Mouse (Mus musculus) MEL (cell line): ENCODE results near the gene Sohlh2.

Experiments used
- CHD1 ChIP-seq: IDR thresholded peaks from 2 replicates; pipeline ENCODE4 v1.6.1; 2012; ENCODE audit warnings: low read depth, mild to moderate bottlenecking, inconsistent platforms, low read length, improper control_type of control experiment
- CTCF ChIP-seq, 3 experiments: IDR thresholded peaks in 2 of 3; conservative IDR thresholded peaks in 1 of 3; 2 replicates each; pipeline ENCODE4 v1.5.1; 2011 to 2012; ENCODE audit warnings: low read length in 3 of 3, low read depth in 2 of 3, mild to moderate bottlenecking in 2 of 3, improper control_type of control experiment in 1 of 3, inconsistent platforms in 1 of 3, mixed read lengths in 1 of 3, moderate library complexity in 1 of 3; ENCODE audit not compliant: control insufficient read depth in 1 of 3, insufficient read depth in 1 of 3, poor library complexity in 1 of 3, severe bottlenecking in 1 of 3
- EP300 ChIP-seq, 2 experiments: IDR thresholded peaks; 2 replicates each; pipeline ENCODE4 v1.6.1; 2011; ENCODE audit warnings: improper control_type of control experiment in 2 of 2, low read length in 2 of 2, low read depth in 1 of 2, mild to moderate bottlenecking in 1 of 2
- GATA1 ChIP-seq: IDR thresholded peaks from 2 replicates; pipeline ENCODE4 v1.6.1; 2011; ENCODE audit warnings: low read depth, low read length, improper control_type of control experiment
- HCFC1 ChIP-seq: IDR thresholded peaks from 2 replicates; pipeline ENCODE4 v1.6.1; 2012; ENCODE audit warnings: low read depth, mild to moderate bottlenecking, inconsistent platforms, low read length, improper control_type of control experiment, moderate library complexity
- MAX ChIP-seq: IDR thresholded peaks from 2 replicates; pipeline ENCODE4 v1.6.1; 2011; ENCODE audit warnings: low read length, improper control_type of control experiment
- MYB ChIP-seq: IDR thresholded peaks from 2 replicates; pipeline ENCODE4 v1.6.1; 2011; ENCODE audit warnings: mild to moderate bottlenecking, low read depth, low read length, improper control_type of control experiment
- ZMIZ1 ChIP-seq: IDR thresholded peaks from 2 replicates; pipeline ENCODE4 v1.6.1; 2012; ENCODE audit warnings: low read depth, mild to moderate bottlenecking, inconsistent platforms, low read length, improper control_type of control experiment, moderate library complexity

- TF ChIP-seq EP300 (IDR thresholded peaks at IDR 0.05; ENCODE audit: low read depth in 1 of 2, low read length in 2 of 2), result no peak
- TF ChIP-seq CTCF (IDR thresholded peaks at IDR 0.05 in 2 of 3, conservative IDR thresholded peaks at IDR 0.05 in 1 of 3; ENCODE audit: control insufficient read depth in 1 of 3, insufficient read depth in 1 of 3, low read depth in 2 of 3, low read length in 3 of 3, poor library complexity in 1 of 3, severe bottlenecking in 1 of 3), result no peak
- no peak for TF ChIP-seq GATA1
- no peak for TF ChIP-seq CHD1
- TF ChIP-seq MYB, result no peak
- TF ChIP-seq HCFC1, result no peak
- TF ChIP-seq MAX, result no peak
- TF ChIP-seq ZMIZ1, result no peak
Observed at GRCm38 (mm10) chr3:55248048-55248447, 66.2 kb downstream of the Sohlh2 start.
